Mouse (Mus musculus): ENCODE measurements around the gene Ift57.

Ift57 gene

DNA sequence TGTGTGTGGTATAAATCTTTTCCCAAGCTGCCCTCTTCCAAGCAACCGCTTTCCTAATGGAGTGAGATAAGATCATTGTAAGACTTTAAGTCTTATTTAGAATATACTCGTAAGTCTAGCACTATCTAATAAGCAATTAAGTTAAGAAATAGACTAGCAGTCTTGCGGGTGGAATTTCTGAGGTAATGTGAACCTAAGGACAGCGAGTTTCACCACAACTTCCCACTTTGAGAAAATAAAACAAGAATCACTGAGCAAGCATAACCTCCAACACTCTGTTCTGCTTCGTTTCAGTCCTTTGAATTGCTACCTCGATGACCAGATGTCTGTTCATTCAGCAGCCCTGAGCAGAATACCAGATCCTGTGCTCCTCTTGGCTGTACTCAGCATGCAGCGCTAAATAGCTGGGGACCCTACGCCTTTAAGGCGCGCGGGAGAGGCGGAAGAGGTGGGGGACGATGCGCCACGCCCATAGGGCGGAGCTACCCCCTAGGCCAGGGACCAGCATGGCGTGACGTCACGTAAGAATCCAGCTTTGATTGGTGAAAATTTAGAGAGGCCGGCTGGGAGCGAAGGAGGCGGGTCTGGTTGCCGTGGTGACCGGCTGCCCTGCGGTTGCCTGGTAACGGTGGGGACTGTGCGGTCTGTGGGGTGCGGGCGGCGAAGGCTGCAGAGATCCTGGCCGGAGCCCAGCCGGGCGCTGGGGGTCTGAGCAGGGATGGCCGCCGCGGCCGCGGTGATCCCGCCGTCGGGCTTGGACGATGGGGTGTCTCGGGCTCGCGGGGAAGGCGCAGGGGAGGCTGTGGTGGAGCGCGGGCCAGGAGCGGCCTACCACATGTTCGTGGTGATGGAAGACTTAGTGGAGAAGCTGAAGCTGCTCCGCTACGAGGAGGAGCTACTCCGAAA lies at the start of gene Ift57:
Gene Ift57 (plus strand): TSS at position 614 of the 906 bp plus-strand sequence.
- in situ Hi-C loops (cut with MboI, MseI), result no loop called here

DNA sequence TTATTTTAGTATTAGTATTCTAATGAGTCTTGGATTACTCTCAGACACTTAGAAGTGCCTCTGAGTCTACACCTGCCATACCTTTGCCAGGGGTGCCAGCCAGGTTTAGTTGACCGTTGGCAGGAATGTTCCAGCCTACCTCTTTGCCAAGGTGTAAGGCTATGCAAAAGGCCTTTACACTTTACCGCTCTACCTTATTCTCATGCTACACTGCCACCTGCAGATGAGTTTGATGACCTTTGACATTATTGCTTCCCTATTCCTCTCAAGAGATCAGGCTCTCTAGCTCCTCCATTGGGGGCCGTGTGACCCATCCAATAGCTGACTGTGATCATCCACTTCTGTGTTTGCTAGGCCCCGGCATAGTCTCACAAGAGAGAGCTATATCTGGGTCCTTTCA lies 41.9 kb upstream of the Ift57 start:
- in situ Hi-C loops (cut with MboI, MseI), result no loop called here

GRCm38 (mm10) chr16:49658029-49658428 lies 41.0 kb upstream of the Ift57 start:
- in situ Hi-C loops (cut with MboI, MseI), result no loop called here

- in situ Hi-C loops (cut with MboI, MseI), result no loop called here
Measured at GRCm38 (mm10) chr16:49659131-49659530, 39.9 kb upstream of the Ift57 start.

GRCm38 (mm10) chr16:49660111-49660510 lies 38.9 kb upstream of the Ift57 start:
- in situ Hi-C loops (cut with MboI, MseI), result no loop called here

DNA sequence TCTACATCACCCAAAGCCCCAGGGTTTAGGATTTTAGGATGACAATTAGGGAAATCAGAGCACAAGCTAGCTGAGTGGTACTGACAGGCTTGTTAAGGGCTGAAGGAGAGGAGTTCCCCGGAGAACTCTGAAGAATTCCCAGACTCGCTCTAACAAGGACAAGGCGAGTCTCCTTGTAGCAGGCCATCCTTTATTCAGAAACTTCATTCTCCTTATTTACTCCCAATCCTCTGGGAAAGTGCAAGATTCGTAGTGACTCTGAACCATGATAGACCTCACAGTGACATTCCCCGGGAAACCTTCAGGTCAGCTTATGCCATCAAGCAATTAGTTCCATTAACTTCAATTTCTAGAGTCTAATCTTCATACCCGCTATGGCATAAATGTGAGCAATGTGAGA lies 36.8 kb upstream of the Ift57 start:
- in situ Hi-C loops (cut with MboI, MseI), result no loop called here

GRCm38 (mm10) chr16:49664677-49665076 lies 34.4 kb upstream of the Ift57 start:
- in situ Hi-C loops (cut with MboI, MseI), result no loop called here

DNA sequence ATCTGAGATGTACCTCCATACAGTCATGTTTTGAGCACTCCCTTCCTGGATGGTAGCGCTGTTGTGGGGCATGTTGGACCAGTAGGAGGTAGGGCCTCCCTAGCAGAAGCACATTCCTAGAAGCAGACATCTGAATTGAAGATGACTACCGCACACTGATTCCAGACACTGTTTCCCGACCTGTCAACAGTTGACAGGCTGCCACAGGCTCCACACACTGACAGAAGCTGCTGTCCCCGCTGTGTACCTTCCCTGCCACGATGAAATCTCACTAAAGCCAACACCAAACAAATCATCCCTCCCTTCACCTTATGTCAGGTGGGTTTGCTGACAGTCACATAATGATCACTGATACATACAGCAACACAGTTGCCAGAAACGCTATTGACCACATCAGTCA lies 19.4 kb upstream of the Ift57 start:
- in situ Hi-C loops (cut with MboI, MseI), result no loop called here

GRCm38 (mm10) chr16:49684961-49685360 lies 14.1 kb upstream of the Ift57 start:
- in situ Hi-C loops (cut with MboI, MseI), result loop anchor here in 1 of 2 experiments (5.0 kb wide), 1 partner anchor 72 kb away; no protein-coding TSS in a partner anchor

- in situ Hi-C loops (cut with MboI, MseI), result no loop called here
Measured at GRCm38 (mm10) chr16:49699821-49700220, 788 bp downstream of the Ift57 start.

GRCm38 (mm10) chr16:49708074-49708473 lies 9.0 kb downstream of the Ift57 start:
- in situ Hi-C loops (cut with MboI, MseI), result no loop called here

- in situ Hi-C loops (cut with MboI, MseI), result no loop called here
Measured at GRCm38 (mm10) chr16:49710188-49710587, 11.2 kb downstream of the Ift57 start.

DNA sequence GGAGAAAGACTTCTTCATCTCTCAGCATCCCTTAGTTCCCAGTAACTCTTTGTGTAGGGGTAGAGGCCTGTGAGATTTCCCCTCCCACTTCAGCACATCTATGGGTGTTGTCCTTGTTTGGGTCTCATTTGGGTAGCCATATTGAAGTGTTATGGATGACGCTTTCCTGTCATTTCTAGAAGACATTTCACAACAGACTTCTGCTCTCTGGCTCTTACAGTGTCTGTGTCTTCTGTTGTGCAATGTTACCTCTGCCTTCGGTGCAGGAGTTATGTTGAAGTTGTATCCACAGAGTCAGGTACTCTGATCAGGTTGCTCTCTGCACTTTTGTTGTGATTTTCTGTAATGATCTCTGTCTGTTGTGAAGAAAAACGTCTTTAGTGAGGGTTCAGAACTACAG lies 14.3 kb downstream of the Ift57 start:
- in situ Hi-C loops (cut with MboI, MseI), result no loop called here

GRCm38 (mm10) chr16:49720671-49721070 lies 21.6 kb downstream of the Ift57 start:
- in situ Hi-C loops (cut with MboI, MseI), result no loop called here

GRCm38 (mm10) chr16:49721678-49722077 lies 22.6 kb downstream of the Ift57 start:
- in situ Hi-C loops (cut with MboI, MseI), result no loop called here

DNA sequence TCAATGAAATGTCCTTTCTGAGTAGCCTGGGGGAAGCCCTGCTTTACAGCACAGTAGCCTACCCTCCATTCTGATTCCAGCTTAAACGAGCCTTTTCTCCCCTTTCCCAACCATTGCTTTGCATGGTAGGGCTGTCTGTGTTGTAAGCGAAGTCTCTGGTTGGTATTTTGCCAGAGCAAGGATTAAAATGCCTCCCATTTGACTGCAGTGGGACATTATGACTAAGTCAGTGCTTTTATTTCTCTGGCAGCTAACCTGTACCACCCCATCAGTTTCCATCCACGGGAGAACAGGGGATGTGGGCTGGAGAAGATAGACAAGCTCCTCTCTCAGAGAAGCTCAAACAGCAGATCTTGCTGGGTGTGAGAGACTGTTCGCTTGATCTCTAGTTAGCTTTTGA lies 24.2 kb downstream of the Ift57 start:
- in situ Hi-C loops (cut with MboI, MseI), result no loop called here

DNA sequence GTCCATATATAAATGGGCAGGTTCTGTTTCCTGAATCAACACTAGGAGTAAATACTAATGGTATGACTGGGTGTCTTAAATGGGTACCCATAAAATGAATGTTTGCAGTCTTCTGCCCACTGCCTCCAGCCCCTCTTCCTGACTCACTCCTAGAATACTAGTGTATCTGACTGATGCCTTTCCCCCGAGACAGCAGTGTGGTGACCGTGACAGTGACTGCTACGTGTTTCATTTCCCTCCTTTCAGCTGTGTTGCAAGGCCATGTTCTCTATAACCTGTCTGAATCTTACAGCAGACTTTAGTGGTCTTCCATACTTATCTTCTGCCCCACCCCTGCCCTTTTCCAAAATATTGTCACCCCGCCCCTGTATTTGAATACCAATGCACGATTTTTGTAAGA lies 25.2 kb downstream of the Ift57 start:
- in situ Hi-C loops (cut with MboI, MseI), result no loop called here

GRCm38 (mm10) chr16:49724931-49725330 lies 25.9 kb downstream of the Ift57 start:
- in situ Hi-C loops (cut with MboI, MseI), result no loop called here

GRCm38 (mm10) chr16:49725446-49725845 lies 26.4 kb downstream of the Ift57 start:
- in situ Hi-C loops (cut with MboI, MseI), result no loop called here

DNA sequence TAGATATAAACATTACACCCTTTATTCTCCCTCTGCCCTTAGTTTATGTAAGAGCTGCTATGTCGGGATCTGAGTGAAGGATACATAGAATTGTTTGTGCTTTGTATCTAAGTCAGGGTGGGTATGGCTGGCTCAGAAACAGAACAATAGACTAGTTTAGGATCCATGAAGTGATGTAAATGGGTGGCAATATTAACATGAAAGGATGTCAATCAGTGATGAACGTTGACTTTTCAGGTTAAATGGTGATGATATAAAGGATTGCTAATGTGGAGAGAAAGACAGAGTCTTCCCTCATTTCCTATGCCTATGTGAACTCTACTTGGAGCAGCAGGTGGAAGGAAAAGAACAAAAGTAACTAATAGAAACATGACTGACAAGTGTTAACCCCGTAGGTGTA lies 27.2 kb downstream of the Ift57 start:
- in situ Hi-C loops (cut with MboI, MseI), result no loop called here

DNA sequence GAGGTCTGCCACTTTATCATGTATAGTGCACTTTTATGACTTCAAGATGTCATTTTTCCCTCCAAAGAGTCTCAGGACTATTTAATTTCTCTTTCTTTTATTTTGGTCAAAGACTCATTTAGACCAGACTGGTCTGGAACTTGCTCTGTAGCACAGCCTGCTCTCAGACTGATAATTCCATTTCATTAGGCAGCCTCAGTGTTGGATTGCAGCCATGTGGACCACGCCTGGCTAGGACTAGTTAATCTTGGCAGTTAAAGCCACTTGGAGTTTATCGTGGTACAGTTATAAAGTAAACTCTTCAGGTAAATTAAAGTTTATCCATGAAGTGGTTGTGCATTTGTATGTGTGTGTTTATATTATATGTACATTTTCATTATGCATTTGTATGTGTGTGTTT lies 27.7 kb downstream of the Ift57 start:
- in situ Hi-C loops (cut with MboI, MseI), result no loop called here

DNA sequence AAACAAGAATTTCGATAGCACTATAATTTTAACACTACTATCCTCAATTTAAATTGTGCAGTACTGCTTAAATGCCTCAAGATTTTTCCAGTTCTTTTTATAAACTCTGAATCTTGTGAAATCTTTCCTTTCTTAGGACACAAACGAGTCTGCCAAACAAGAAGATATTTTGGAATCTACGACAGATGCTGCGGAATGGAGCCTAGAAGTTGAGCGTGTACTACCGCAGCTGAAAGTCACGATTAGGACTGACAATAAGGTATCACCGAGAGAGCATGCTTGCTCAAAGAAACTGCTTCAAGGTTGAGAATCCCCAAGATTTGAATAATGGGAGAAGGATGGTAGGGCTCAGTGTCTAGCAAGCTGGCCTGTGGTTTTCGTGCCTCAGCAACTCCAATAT lies 37.5 kb downstream of the Ift57 start:
- in situ Hi-C loops (cut with MboI, MseI), result no loop called here

DNA sequence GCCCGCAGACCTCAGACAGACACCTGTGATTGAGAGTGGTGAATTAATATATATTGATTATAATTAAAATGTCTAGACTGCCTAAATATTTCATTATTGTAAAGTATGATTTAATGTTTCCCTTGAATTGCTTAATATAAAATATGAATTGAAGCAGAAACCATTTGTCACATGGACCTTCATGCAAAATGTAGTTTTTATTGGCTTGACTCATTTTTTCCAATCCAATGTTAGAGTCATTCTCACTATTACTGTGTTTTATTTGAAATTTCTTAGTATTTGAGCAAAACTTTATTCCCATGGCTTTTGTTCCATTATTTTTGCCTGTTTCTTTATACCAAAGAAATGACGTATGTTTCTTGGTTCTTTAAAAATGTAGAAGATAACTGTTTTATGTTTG lies 48.3 kb downstream of the Ift57 start:
- in situ Hi-C loops (cut with MboI, MseI), result no loop called here
